Mouse (Mus musculus) cerebellum, postnatal 14 days (tissue): Measurements from ENCODE around the gene Pot1b.

Experiments
- DNase-seq, 2 experiments: peaks; one replicate each; pipeline ENCODE4 v3.0.0; 2021; ENCODE audit warnings: mixed read lengths in 2 of 2

Pot1b gene

GRCm38 (mm10) chr17:55711984-55712811, at the start of gene Pot1b:
TSS of gene Pot1b (minus strand) at chr17:55712628.
- peak; percentile 97 for DNase-seq

- DNase-seq = no peak
Observed at GRCm38 (mm10) chr17:55751170-55751569, 38.7 kb upstream of the Pot1b start.

- DNase-seq = no peak
Observed at GRCm38 (mm10) chr17:55749786-55750185, 37.4 kb upstream of the Pot1b start, which contains the start of gene Adgre4. TSS of gene Adgre4 (plus strand) at chr17:55749984.

GRCm38 (mm10) chr17:55736675-55737074, 24.2 kb upstream of the Pot1b start:
- DNase-seq = no peak

GRCm38 (mm10) chr17:55726193-55726592, 13.8 kb upstream of the Pot1b start:
- DNase-seq = no peak

- DNase-seq = peak; percentile 9 to 17
Observed at GRCm38 (mm10) chr17:55722250-55722649, 9.8 kb upstream of the Pot1b start.

- DNase-seq = no peak
Observed at GRCm38 (mm10) chr17:55721270-55721669, 8.8 kb upstream of the Pot1b start.

- DNase-seq = no peak
Observed at GRCm38 (mm10) chr17:55702865-55703264, 9.6 kb downstream of the Pot1b start.

GRCm38 (mm10) chr17:55702161-55702820, 10.1 kb downstream of the Pot1b start:
- peak; percentile 81 to 90 for DNase-seq

- no peak for DNase-seq
Observed at GRCm38 (mm10) chr17:55699388-55699787, 13.0 kb downstream of the Pot1b start.

GRCm38 (mm10) chr17:55661099-55661498, 51.3 kb downstream of the Pot1b start:
- DNase-seq = no peak

- no peak for DNase-seq
Observed at GRCm38 (mm10) chr17:55625092-55625491, 87.3 kb downstream of the Pot1b start, which contains the start of gene Vmn2r118. TSS of gene Vmn2r118 (minus strand) at chr17:55625192.
